Comparison of ENCODE assay signal across 16 mouse cellular contexts in the genomic region with DNA sequence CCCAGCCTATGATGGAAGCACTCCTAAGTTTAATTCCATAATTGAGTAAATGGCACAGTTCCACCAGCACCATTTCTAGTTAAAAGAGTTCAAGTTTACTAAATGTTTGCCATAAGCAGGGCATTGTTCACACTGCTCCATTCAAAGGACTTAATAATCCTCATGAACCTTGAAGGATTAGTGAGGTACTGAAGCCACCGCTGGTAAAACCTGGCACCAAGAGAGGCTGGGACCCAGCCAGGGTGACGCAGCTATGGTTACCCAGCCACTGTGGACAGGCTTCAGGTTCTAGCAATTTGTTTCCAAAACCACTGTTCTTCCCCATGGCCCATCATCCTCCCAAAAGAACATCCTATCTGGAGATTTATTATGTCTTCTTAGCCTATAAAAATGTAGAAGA.
"Had no signal": no experiment of that assay in that cellular context is flagged by ENCODE, and none has a peak within 500 bp of the region (broad histone marks: within the 10 kb centered on the region; RNA-seq: fewer than 3 reads in every experiment).

No protein-coding gene starts in this region.

- H3K27ac ChIP-seq: kidney, postnatal 0 days; limb, embryonic 13.5 days; liver, embryonic 15.5 days; neural tube, embryonic 12.5 days; stomach, embryonic 15.5 days had no signal

- DNase-seq: kidney, adult 8-10 months; kidney, postnatal 36 days; left cerebral cortex, postnatal 4 days; lung, adult 2 months; lung, postnatal 36 days; right cerebral cortex, postnatal 14 days; thymus, adult 2 months; thymus, postnatal 25 days had no signal

- H3K36me3 ChIP-seq: limb, embryonic 13.5 days; liver, embryonic 15.5 days; neural tube, embryonic 12.5 days; stomach, embryonic 15.5 days had no signal

- ATAC-seq: intestine, postnatal 0 days; lung, postnatal 0 days had no signal

- H3K9ac ChIP-seq: limb, embryonic 13.5 days; liver, embryonic 15.5 days; neural tube, embryonic 12.5 days; stomach, embryonic 15.5 days had no signal

- H3K4me3 ChIP-seq: limb, embryonic 13.5 days; liver, embryonic 15.5 days; neural tube, embryonic 12.5 days; stomach, embryonic 15.5 days had no signal

- H3K9me3 ChIP-seq: limb, embryonic 13.5 days; liver, embryonic 15.5 days; neural tube, embryonic 12.5 days; stomach, embryonic 15.5 days had no signal

- H3K27me3 ChIP-seq: liver, embryonic 15.5 days; neural tube, embryonic 12.5 days; stomach, embryonic 15.5 days had no signal

- H3K4me2 ChIP-seq: limb, embryonic 13.5 days; liver, embryonic 11.5 days; liver, embryonic 15.5 days; neural tube, embryonic 12.5 days; stomach, embryonic 15.5 days had no signal

- H3K4me1 ChIP-seq: limb, embryonic 13.5 days; liver, embryonic 15.5 days; neural tube, embryonic 12.5 days; stomach, embryonic 15.5 days had no signal
